Mouse (Mus musculus) erythroblast, embryonic 14.5 days (primary cell): ENCODE measurements around the gene Gm28305.

Experiments used
- GATA1 ChIP-seq: IDR thresholded peaks from 2 replicates; pipeline ENCODE4 v1.6.1; 2012; ENCODE audit warnings: low read length, inconsistent platforms, mixed read lengths
- TAL1 ChIP-seq: IDR thresholded peaks from 3 replicates; pipeline ENCODE4 v1.6.1; 2012; ENCODE audit warnings: low read length, inconsistent platforms, mixed read lengths

- no peak for TF ChIP-seq GATA1
- TF ChIP-seq TAL1, result no peak
These were observed 68.2 kb downstream of the Gm28305 start for GRCm38 (mm10) chr9:104108571-104109143.
